Mouse (Mus musculus) heart, postnatal 0 days (tissue): Measurements from ENCODE around the gene Selenbp1. TPM values are rescaled to one million over a fixed set of nuclear protein-coding genes. Genes with fewer than 3 reads are reported as not detected.

Experiments used
- ATAC-seq: fragments of 200-750 bp; cut with Nextera tagmentation; 2 replicates; pipeline ENCODE4 v1.8.0; 2017; ENCODE audit warnings: low read depth, moderate number of reproducible peaks, moderate library complexity; ENCODE audit not compliant: insufficient read depth
- DNase-seq: peaks from one replicate; pipeline ENCODE4 v3.0.0-alpha.2; 2016; ENCODE audit warnings: low spot score
- H3K27ac ChIP-seq: fragments of 300-500 bp; sonication (generic); 2 replicates; pipeline ENCODE4 v1.5.1; 2014; ENCODE audit warnings: low read depth, mild to moderate bottlenecking
- H3K27me3 ChIP-seq: fragments of 300-500 bp; sonication (generic); 2 replicates; pipeline ENCODE4 v1.6.1; 2014; ENCODE audit warnings: low read length, mixed read lengths; ENCODE audit not compliant: control insufficient read depth, insufficient read depth
- H3K36me3 ChIP-seq: fragments of 300-500 bp; sonication (generic); replicated peaks from 2 replicates; pipeline ENCODE4 v1.6.1; 2014; ENCODE audit warnings: low read length, mixed read lengths; ENCODE audit not compliant: control insufficient read depth, insufficient read depth
- H3K4me1 ChIP-seq: fragments of 300-500 bp; sonication (generic); 2 replicates; pipeline ENCODE4 v1.6.1; 2014; ENCODE audit warnings: antibody characterized with exemption; ENCODE audit not compliant: control insufficient read depth, insufficient read depth
- H3K4me2 ChIP-seq: fragments of 300-500 bp; sonication (generic); 2 replicates; pipeline ENCODE4 v1.6.1; 2014; ENCODE audit warnings: low read depth, mild to moderate bottlenecking, low read length, moderate library complexity
- H3K4me3 ChIP-seq: fragments of 300-500 bp; sonication (generic); 2 replicates; pipeline ENCODE4 v1.5.1; 2014; ENCODE audit warnings: low read depth, low read length
- H3K9ac ChIP-seq: fragments of 300-500 bp; sonication (generic); replicated peaks from 2 replicates; pipeline ENCODE4 v1.6.1; 2014; ENCODE audit warnings: low read depth, low read length, mixed read lengths
- H3K9me3 ChIP-seq: fragments of 300-500 bp; sonication (generic); replicated peaks from 2 replicates; pipeline ENCODE4 v1.6.1; 2016; ENCODE audit warnings: low read length; ENCODE audit not compliant: control insufficient read depth
- CTCF ChIP-seq: IDR thresholded peaks from 2 replicates; pipeline ENCODE4 v1.5.1; 2016; ENCODE audit warnings: antibody characterized with exemption, control low read depth, low read depth
- EP300 ChIP-seq: IDR thresholded peaks from 2 replicates; pipeline ENCODE4 v1.6.1; 2016; ENCODE audit warnings: antibody characterized with exemption, low read depth
- WGBS: fragments of 180-500 bp; shearing (Covaris S2); extraction: QIAGEN DNeasy Blood & Tissue Kit; methylation state at CpG from one replicate; pipeline ENCODE4 v1.1.7; 2014; 5-methylcytosine and 5-hydroxymethylcytosine counted together
- polyA plus RNA-seq: library from polyadenylated mRNA; unstranded; fragments of >200 nt; fragmentation: Nextera tagmentation; extraction: Ambion mirVana; gene quantifications from 2 replicates; pipeline ENCODE4 v1.2.1, GENCODE M21; 2015
- total RNA-seq: library from RNA; depleted of rRNA; stranded (reverse); fragments of >200 nt; gene quantifications from 2 replicates; pipeline ENCODE4 v1.2.3, GENCODE M21; 2014; ENCODE audit warnings: low replicate concordance

Selenbp1 gene
- total and polyA plus RNA-seq, 2 experiments from 2014 or later = 101 to 212 TPM

- H3K27me3 ChIP-seq = no peaks in the 10 kb centered on the region
- H3K36me3 ChIP-seq = peaks cover 28% of the 10 kb centered on the region
- H3K9me3 ChIP-seq = no peaks in the 10 kb centered on the region
- WGBS = under 1% methylated on average over 50 of the region's 50 CpGs
- ATAC-seq (peak; percentile 96), DNase-seq (peak; percentile 98)
- H3K4me1 ChIP-seq = peaks cover 13% of the 10 kb centered on the region
- H3K4me3 ChIP-seq = peak within 1 kb of the TSS; percentile 90
- peak within 1 kb of the TSS; percentile 82 for H3K4me2 ChIP-seq
- peak within 1 kb of the TSS; percentile 87 for H3K9ac ChIP-seq
- no peak for TF ChIP-seq CTCF
- TF ChIP-seq EP300 = no peak
- H3K27ac ChIP-seq = peak within 1 kb of the TSS; percentile 87
Observed at GRCm38 (mm10) chr3:94953764-94954616, 21.1 kb downstream of the Selenbp1 start, which contains the start of gene Rfx5. Gene Rfx5 (plus strand): TSS chr3:94954075.

- 80% methylated on average over 8 of the region's 8 CpGs for WGBS
- H3K27ac ChIP-seq = no peak overlapping the region
- peaks cover 28% of the 10 kb centered on the region for H3K36me3 ChIP-seq
- TF ChIP-seq EP300 (no peak), CTCF (no peak)
- DNase-seq (no peak), ATAC-seq (no peak)
- no peaks in the 10 kb centered on the region for H3K9me3 ChIP-seq
- H3K9ac ChIP-seq = no peak overlapping the region
- H3K27me3 ChIP-seq = no peaks in the 10 kb centered on the region
- peaks cover 6% of the 10 kb centered on the region for H3K4me1 ChIP-seq
- no peak overlapping the region for H3K4me2 ChIP-seq
- H3K4me3 ChIP-seq = no peak overlapping the region
Observed at GRCm38 (mm10) chr3:94958295-94958694, 25.4 kb downstream of the Selenbp1 start.

- Histone ChIP-seq H3K36me3 (peaks cover 28% of the 10 kb centered on the region), H3K4me2 (no peak overlapping the region), H3K9ac (no peak overlapping the region), H3K9me3 (no peaks in the 10 kb centered on the region), H3K4me3 (no peak overlapping the region), H3K4me1 (peaks cover 2% of the 10 kb centered on the region; the same call in 1 of the 2 replicates), H3K27me3 (no peaks in the 10 kb centered on the region), H3K27ac (no peak overlapping the region)
- ATAC-seq (no peak), DNase-seq (no peak)
- 44% methylated on average over 8 of the region's 8 CpGs for WGBS
- TF ChIP-seq EP300 (no peak), CTCF (no peak)
Observed at GRCm38 (mm10) chr3:94959871-94960270, 27.0 kb downstream of the Selenbp1 start.

- Histone ChIP-seq H3K4me2 (no peak overlapping the region), H3K4me3 (no peak overlapping the region), H3K36me3 (peaks cover 28% of the 10 kb centered on the region), H3K27me3 (no peaks in the 10 kb centered on the region), H3K9ac (no peak overlapping the region), H3K27ac (no peak overlapping the region), H3K4me1 (no peaks in the 10 kb centered on the region), H3K9me3 (no peaks in the 10 kb centered on the region)
- no peak for ATAC-seq
- no peak for TF ChIP-seq CTCF
- TF ChIP-seq EP300 = no peak
- 53% methylated on average over 5 of the region's 5 CpGs for WGBS
- no peak for DNase-seq
Observed at GRCm38 (mm10) chr3:94960322-94960721, 27.5 kb downstream of the Selenbp1 start.

- no peak for TF ChIP-seq CTCF
- TF ChIP-seq EP300 = no peak
- no peak overlapping the region for H3K9ac ChIP-seq
- no peaks in the 10 kb centered on the region for H3K4me1 ChIP-seq
- WGBS = 95% methylated on average over 1 of the region's 1 CpGs
- no peak for DNase-seq
- H3K27ac ChIP-seq = no peak overlapping the region
- H3K4me2 ChIP-seq = no peak overlapping the region
- no peaks in the 10 kb centered on the region for H3K9me3 ChIP-seq
- ATAC-seq = no peak
- no peak overlapping the region for H3K4me3 ChIP-seq
- H3K27me3 ChIP-seq = no peaks in the 10 kb centered on the region
- H3K36me3 ChIP-seq = no peaks in the 10 kb centered on the region
Observed at GRCm38 (mm10) chr3:94964989-94965388, 32.1 kb downstream of the Selenbp1 start.

GRCm38 (mm10) chr3:94965878-94966277 is 33.0 kb downstream of the Selenbp1 start:
- ATAC-seq (no peak), DNase-seq (no peak)
- no peak overlapping the region for H3K9ac ChIP-seq
- 68% methylated on average over 1 of the region's 1 CpGs for WGBS
- no peak overlapping the region for H3K4me3 ChIP-seq
- H3K27me3 ChIP-seq = no peaks in the 10 kb centered on the region
- no peak overlapping the region for H3K4me2 ChIP-seq
- TF ChIP-seq CTCF = no peak
- no peak for TF ChIP-seq EP300
- H3K4me1 ChIP-seq = no peaks in the 10 kb centered on the region
- no peak overlapping the region for H3K27ac ChIP-seq
- H3K9me3 ChIP-seq = no peaks in the 10 kb centered on the region
- no peaks in the 10 kb centered on the region for H3K36me3 ChIP-seq
